Mouse (Mus musculus) olfactory bulb, adult 2 months (tissue): ENCODE measurements around the gene Bok. TPM values are rescaled to one million over a fixed set of nuclear protein-coding genes. Genes with fewer than 3 reads are reported as not detected.

Source experiments
- H3K27ac ChIP-seq: fragments of 200-500 bp; 2 replicates; pipeline ENCODE4 v1.5.1; 2012; ENCODE audit warnings: low read depth, low read length; ENCODE audit not compliant: insufficient read depth
- H3K4me1 ChIP-seq: fragments of 200-500 bp; 2 replicates; pipeline ENCODE4 v1.6.1; 2012; ENCODE audit warnings: low read length; ENCODE audit not compliant: control insufficient read depth, insufficient read depth
- H3K4me3 ChIP-seq: fragments of 200-500 bp; 2 replicates; pipeline ENCODE4 v1.5.1; 2012; ENCODE audit warnings: mild to moderate bottlenecking, low read depth, low read length, moderate library complexity; ENCODE audit not compliant: insufficient read depth
- CTCF ChIP-seq: fragments of 200-500 bp; IDR thresholded peaks from 2 replicates; pipeline ENCODE4 v1.5.1; 2012; ENCODE audit warnings: low read depth, mild to moderate bottlenecking, low read length, moderate library complexity; ENCODE audit not compliant: insufficient read depth
- POLR2A ChIP-seq: fragments of 200-500 bp; IDR thresholded peaks from 2 replicates; pipeline ENCODE4 v1.6.1; 2012; ENCODE audit warnings: mild to moderate bottlenecking, low read depth, low read length, moderate library complexity; ENCODE audit not compliant: insufficient read depth
- WGBS: fragments of 180-500 bp; shearing (Covaris S2); methylation state at CpG from one replicate; pipeline ENCODE4 v1.1.7; 2018; 5-methylcytosine and 5-hydroxymethylcytosine counted together
- polyA plus RNA-seq: library from polyadenylated mRNA; stranded (reverse); fragments of >200 nt; gene quantifications from 2 replicates; pipeline ENCODE4 v1.2.4, GENCODE M21; 2012; ENCODE audit warnings: low replicate concordance; ENCODE audit not compliant: missing spikeins, insufficient read depth, insufficient read length

The Bok gene
- polyA plus RNA-seq, 1 experiment, result not detected

GRCm38 (mm10) chr1:93667760-93668400 is 17.6 kb upstream of the Bok start:
- Histone ChIP-seq H3K27ac (no peak overlapping the region), H3K4me1 (peaks cover 8% of the 10 kb centered on the region), H3K4me3 (no peak overlapping the region)
- 48% methylated on average over 13 of the region's 13 CpGs for WGBS
- no peak for TF ChIP-seq CTCF
- TF ChIP-seq POLR2A, result no peak

- 11% methylated on average over 17 of the region's 17 CpGs for WGBS
- peak overlapping the region; percentile 22; the same call in 1 of the 2 replicates for H3K27ac ChIP-seq
- peaks cover 8% of the 10 kb centered on the region for H3K4me1 ChIP-seq
- H3K4me3 ChIP-seq, result peak overlapping the region; percentile 53
- TF ChIP-seq CTCF (peak; percentile 34; the same call in 1 of the 2 replicates), POLR2A (no peak)
These were observed 16.5 kb upstream of the Bok start for GRCm38 (mm10) chr1:93668791-93669548.

GRCm38 (mm10) chr1:93669941-93670340 is 15.5 kb upstream of the Bok start:
- H3K4me3 ChIP-seq, result no peak overlapping the region
- H3K4me1 ChIP-seq, result peaks cover 8% of the 10 kb centered on the region
- TF ChIP-seq POLR2A (no peak), CTCF (no peak)
- H3K27ac ChIP-seq, result no peak overlapping the region

- 92% methylated on average over 5 of the region's 5 CpGs for WGBS
- H3K4me1 ChIP-seq, result peaks cover 8% of the 10 kb centered on the region
- no peak overlapping the region for H3K4me3 ChIP-seq
- no peak for TF ChIP-seq POLR2A
- TF ChIP-seq CTCF, result no peak
- H3K27ac ChIP-seq, result no peak overlapping the region
These were observed 12.8 kb upstream of the Bok start for GRCm38 (mm10) chr1:93672682-93673081.

GRCm38 (mm10) chr1:93678386-93678785 is 7.1 kb upstream of the Bok start:
- H3K4me1 ChIP-seq, result no peaks in the 10 kb centered on the region
- WGBS, result 33% methylated on average over 2 of the region's 2 CpGs

GRCm38 (mm10) chr1:93679889-93680568 is 5.4 kb upstream of the Bok start:
- no peak overlapping the region for H3K4me3 ChIP-seq
- WGBS, result 64% methylated on average over 7 of the region's 7 CpGs
- H3K4me1 ChIP-seq, result no peaks in the 10 kb centered on the region
- H3K27ac ChIP-seq, result no peak overlapping the region
- TF ChIP-seq CTCF, result no peak
- TF ChIP-seq POLR2A, result no peak

More at GRCm38 (mm10) chr1:93678386-93678785, 7.1 kb upstream of the Bok start:
- Histone ChIP-seq H3K27ac (no peak overlapping the region), H3K4me3 (no peak overlapping the region)
- TF ChIP-seq CTCF (no peak), POLR2A (no peak)

GRCm38 (mm10) chr1:93686245-93686960 is 943 bp downstream of the Bok start:
- H3K27ac ChIP-seq, result peak overlapping the region; percentile 40
- WGBS, result 1% methylated on average over 51 of the region's 51 CpGs

GRCm38 (mm10) chr1:93686961-93687320 is 1.5 kb downstream of the Bok start:
- Histone ChIP-seq H3K4me1 (peaks cover 36% of the 10 kb centered on the region), H3K4me3 (peak overlapping the region; percentile 72), H3K27ac (peak overlapping the region; percentile 40)
- WGBS, result 33% methylated on average over 3 of the region's 3 CpGs
- TF ChIP-seq CTCF, result no peak
- TF ChIP-seq POLR2A, result no peak

More at GRCm38 (mm10) chr1:93686245-93686960, 943 bp downstream of the Bok start:
- peak; percentile 6; the same call in 1 of the 2 replicates for TF ChIP-seq CTCF
- no peak for TF ChIP-seq POLR2A
- Histone ChIP-seq H3K4me3 (peak overlapping the region; percentile 72), H3K4me1 (peaks cover 31% of the 10 kb centered on the region)
